8 mouse cellular contexts compared by ENCODE assay signal in the genomic region with DNA sequence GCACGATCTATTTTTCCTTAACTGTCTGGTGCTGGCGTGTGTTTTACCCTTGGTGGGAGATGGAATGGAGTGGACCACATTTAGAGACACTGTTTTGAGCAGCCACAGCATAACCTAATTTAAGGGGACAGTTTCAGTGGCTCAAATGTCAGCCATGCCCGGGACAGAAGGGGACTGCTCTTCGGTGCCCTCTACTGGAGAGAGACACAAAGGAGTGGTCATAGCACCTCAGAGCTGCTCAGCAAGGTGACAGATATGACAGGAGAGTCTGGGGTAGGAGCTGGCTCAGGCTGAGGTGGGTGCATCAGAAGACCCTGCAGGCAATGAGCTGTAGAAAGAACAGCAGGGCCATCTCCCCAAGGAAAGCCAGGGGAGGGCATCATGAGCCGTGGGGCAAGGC. TPM values are rescaled to one million over a fixed set of nuclear protein-coding genes. Genes with fewer than 3 reads are reported as not detected.
DNase-seq lines count a peak whose midpoint lies in the region; ATAC-seq and TF ChIP-seq lines count a peak whose summit lies in the region.

No protein-coding gene starts in this region.

- TF ChIP-seq CTCF in heart, postnatal 0 days (IDR thresholded peaks at IDR 0.05; ENCODE audit: low read depth) = peak; percentile 61
- peak; percentile 67 to 91 (median 76) for TF ChIP-seq CTCF in MEL (IDR thresholded peaks at IDR 0.05 in 2 of 3, conservative IDR thresholded peaks at IDR 0.05 in 1 of 3; ENCODE audit: control insufficient read depth in 1 of 3, insufficient read depth in 1 of 3, low read depth in 2 of 3, low read length in 3 of 3, poor library complexity in 1 of 3, severe bottlenecking in 1 of 3)

- no peak for TF ChIP-seq RAD21 in MEL (IDR thresholded peaks at IDR 0.05; ENCODE audit: low read depth, low read length)

- no peak overlapping the region for H3K27ac ChIP-seq in heart, postnatal 0 days (ENCODE audit: low read depth)
- no peak overlapping the region for H3K27ac ChIP-seq in heart, embryonic 10.5 days
- H3K27ac ChIP-seq in MEL (ENCODE audit: control insufficient read depth, low read depth, low read length) = no peak overlapping the region

- H3K9ac ChIP-seq in heart, postnatal 0 days (replicated peaks; ENCODE audit: low read depth, low read length) = no peak overlapping the region
- H3K9ac ChIP-seq in MEL (ENCODE audit: control insufficient read depth, low read depth, low read length, poor library complexity, severe bottlenecking) = no peak overlapping the region

- 61% methylated on average over 5 of the region's 5 CpGs for WGBS in heart, postnatal 0 days
- WGBS in heart, embryonic 10.5 days = 57% methylated on average over 5 of the region's 5 CpGs

- no peak for TF ChIP-seq POLR2A in MEL (IDR thresholded peaks at IDR 0.05; ENCODE audit: control insufficient read depth in 1 of 2, insufficient read depth in 1 of 2, low read depth in 1 of 2, low read length in 2 of 2, poor library complexity in 1 of 2)

- peaks cover 51% of the 10 kb centered on the region for H3K36me3 ChIP-seq in heart, postnatal 0 days (replicated peaks; ENCODE audit: control insufficient read depth, insufficient read depth, low read length)
- peaks cover 73% of the 10 kb centered on the region for H3K36me3 ChIP-seq in heart, embryonic 10.5 days
- peaks cover 2 to 26% of the 10 kb centered on the region in 2 experiments; a peak in 3 of 4 replicates for H3K36me3 ChIP-seq in MEL (ENCODE audit: control insufficient read depth in 1 of 2, insufficient read depth in 2 of 2, low read length in 2 of 2)

- ATAC-seq in heart, postnatal 0 days (ENCODE audit: insufficient read depth, low read depth) = no peak
- peak; percentile 40; the same call in 1 of the 2 replicates for ATAC-seq in granulocyte monocyte progenitor cell, adult 5-6 weeks (replicated peaks; ENCODE audit: poor library complexity, severe bottlenecking)
- ATAC-seq in inflammation-experienced regulatory T-cells, adult 6 months = no peak

- no peak for TF ChIP-seq EP300 in heart, postnatal 0 days (IDR thresholded peaks at IDR 0.05; ENCODE audit: low read depth)
- TF ChIP-seq EP300 in MEL (IDR thresholded peaks at IDR 0.05; ENCODE audit: low read depth in 1 of 2, low read length in 2 of 2) = no peak

- no peak for DNase-seq in heart, postnatal 0 days (ENCODE audit: low spot score)
- no peak for DNase-seq in heart, embryonic 10.5 days (ENCODE audit: low spot score)
- DNase-seq in 3T3-L1 (ENCODE audit: low read depth, low spot score) = peak; percentile 68
- peak; percentile 64 for DNase-seq in MEL (ENCODE audit: low read depth, low spot score)
- peak; percentile 62 for DNase-seq in retina, postnatal 1 day
- no peak for DNase-seq in right cerebral cortex, postnatal 4 days

- no peaks in the 10 kb centered on the region for H3K4me1 ChIP-seq in heart, postnatal 0 days (ENCODE audit: control insufficient read depth, insufficient read depth)
- peaks cover 39% of the 10 kb centered on the region for H3K4me1 ChIP-seq in heart, embryonic 10.5 days
- peaks cover 11 to 31% of the 10 kb centered on the region in 2 experiments for H3K4me1 ChIP-seq in MEL (ENCODE audit: control insufficient read depth in 1 of 2, insufficient read depth in 2 of 2, low read length in 2 of 2)

- H3K79me2 ChIP-seq in MEL (ENCODE audit: control insufficient read depth, insufficient read depth, low read length, poor library complexity) = no peaks in the 10 kb centered on the region

- H3K9me3 ChIP-seq in heart, postnatal 0 days (replicated peaks; ENCODE audit: control insufficient read depth, low read length) = no peaks in the 10 kb centered on the region
- no peaks in the 10 kb centered on the region for H3K9me3 ChIP-seq in heart, embryonic 10.5 days
- no peaks in the 10 kb centered on the region for H3K9me3 ChIP-seq in MEL (replicated peaks; ENCODE audit: insufficient read depth, low read length)

- H3K27me3 ChIP-seq in heart, postnatal 0 days (ENCODE audit: control insufficient read depth, insufficient read depth, low read length) = no peaks in the 10 kb centered on the region
- no peaks in the 10 kb centered on the region for H3K27me3 ChIP-seq in heart, embryonic 10.5 days (ENCODE audit: insufficient read depth, poor library complexity, severe bottlenecking)
- H3K27me3 ChIP-seq in MEL (ENCODE audit: control insufficient read depth in 1 of 2, insufficient read depth in 2 of 2, low read length in 2 of 2) = no peaks in the 10 kb centered on the region

- H3K4me3 ChIP-seq in heart, postnatal 0 days (ENCODE audit: low read depth, low read length) = no peak overlapping the region
- no peak overlapping the region for H3K4me3 ChIP-seq in heart, embryonic 10.5 days
- H3K4me3 ChIP-seq in MEL (ENCODE audit: control insufficient read depth in 1 of 2, insufficient read depth in 1 of 2, low read depth in 2 of 2, low read length in 2 of 2) = no peak overlapping the region

- no peak overlapping the region for H3K4me2 ChIP-seq in heart, postnatal 0 days (ENCODE audit: low read depth, low read length)

TF ChIP-seq in MEL, 35 proteins besides CTCF, POLR2A, EP300 and RAD21:
- TF ChIP-seq MAFK (IDR thresholded peaks at IDR 0.05; ENCODE audit: borderline replicate concordance, low read depth, low read length) = no peak
- TF ChIP-seq ZNF384 (IDR thresholded peaks at IDR 0.05; ENCODE audit: low read depth, low read length) = no peak
- no peak for TF ChIP-seq ETS1 (IDR thresholded peaks at IDR 0.05; ENCODE audit: low read depth, low read length)
- TF ChIP-seq SMC3 (IDR thresholded peaks at IDR 0.05; ENCODE audit: low read depth, low read length) = no peak
- TF ChIP-seq CHD2 (IDR thresholded peaks at IDR 0.05; ENCODE audit: low read length) = no peak

RNA-seq across cellular contexts. Expression of gene Rbm19, which starts 15.3 kb away (rescaled TPM):
- total RNA-seq in heart, postnatal 0 days (2014; rRNA removed; ENCODE audit: low replicate concordance) = 19.5 and 20.8 TPM in 2 replicates
- 10.2 and 10.8 TPM in 2 replicates for polyA plus RNA-seq in heart, postnatal 0 days (2015; fragmentation: Nextera tagmentation; extraction: Ambion mirVana)
- polyA plus RNA-seq in heart, embryonic 10.5 days (2016; fragmentation: Nextera tagmentation; extraction: Ambion mirVana) = 27.8 and 31.4 TPM in 2 replicates
- total RNA-seq in MEL (2012; rRNA removed) = 57.1 and 66.3 TPM in 2 replicates
- 10 to 100 TPM in 1 of 2 experiments, not detected in 1; 74.3 TPM for polyA plus RNA-seq in MEL (2012; ENCODE audit: insufficient read depth in 1 of 2, insufficient read length in 2 of 2, low read depth in 1 of 2, low replicate concordance in 2 of 2, missing spikeins in 1 of 2)
- 18.3 and 20.7 TPM in 2 replicates for total RNA-seq in granulocyte monocyte progenitor cell, adult 5-6 weeks (2014; fragmentation: Nextera tagmentation)
- 24.6 and 31.1 TPM in 2 replicates for total RNA-seq in granulocyte monocyte progenitor cell, adult 5-6 weeks (2017)
- 10 to 100 TPM; 11.6 to 18.9 (median 11.9) TPM for polyA plus RNA-seq in inflammation-experienced regulatory T-cells, adult 6 months (2017; shearing (Covaris generic))

Comparison
In these comparisons a context has a peak if more than half of its experiments do, and no peak if none do; other contexts are left out.
1. DNase-seq: peak in 3T3-L1 (single experiment), MEL (single experiment) and retina, postnatal 1 day (single experiment); none in heart, postnatal 0 days (single experiment), heart, embryonic 10.5 days (single experiment) and right cerebral cortex, postnatal 4 days (single experiment).